Mouse (Mus musculus): ENCODE data around the gene Psmg4. TPM values are rescaled to one million over a fixed set of nuclear protein-coding genes. Genes with fewer than 3 reads are reported as not detected.
A peak's percentile ranks its signal among the peaks of the same experiment; 100 is the strongest.

Gene Psmg4
- polyA plus RNA-seq, 1 experiment from 2014 or later, result 79.2 TPM

DNA sequence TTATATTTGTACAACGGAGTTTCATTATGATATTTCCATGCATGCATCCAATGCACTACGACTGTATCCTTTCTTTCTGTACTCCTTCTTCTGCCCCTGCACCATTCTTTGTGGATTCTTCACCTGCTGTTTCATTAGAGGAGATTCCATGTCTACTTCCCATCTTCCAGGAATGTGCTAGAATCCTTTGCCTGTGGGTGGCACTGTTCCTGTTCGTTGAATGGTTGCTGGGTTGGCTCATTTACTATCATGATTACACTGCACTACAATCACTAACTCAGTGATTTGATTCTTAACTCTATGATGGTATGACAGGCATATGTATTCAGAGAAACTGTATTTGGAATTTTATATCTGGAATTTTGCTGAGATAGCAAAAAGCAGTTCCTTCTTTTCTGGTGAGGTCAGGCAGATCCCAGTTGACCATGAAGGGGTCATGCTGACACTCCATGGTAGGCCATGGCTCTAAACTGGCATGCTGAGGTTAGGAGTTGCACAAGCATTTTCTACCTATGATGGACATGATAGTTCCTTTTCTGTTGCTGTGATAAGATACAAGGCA lies 5.1 kb upstream of the Psmg4 start:
- no peaks in the 10 kb centered on the region for H3K36me3 ChIP-seq (ENCODE audit: control insufficient read depth, insufficient read depth, low read length)
- H3K4me1 ChIP-seq (ENCODE audit: control insufficient read depth, insufficient read depth, low read length), result peaks cover 9% of the 10 kb centered on the region
- WGBS, result 89% methylated on average over 3 of the region's 3 CpGs
- H3K27me3 ChIP-seq (ENCODE audit: control insufficient read depth, insufficient read depth, low read length), result no peaks in the 10 kb centered on the region
- no peak overlapping the region for H3K27ac ChIP-seq (replicated peaks; ENCODE audit: low read depth, low read length)
- DNase-seq, result no peak
- no peak for ATAC-seq (ENCODE audit: low FRiP score, low TSS enrichment)
- no peak overlapping the region for H3K9ac ChIP-seq (replicated peaks; ENCODE audit: low read length)
- H3K4me3 ChIP-seq (replicated peaks; ENCODE audit: low read depth, low read length), result no peak overlapping the region
- H3K9me3 ChIP-seq (ENCODE audit: control insufficient read depth, low read length), result no peaks in the 10 kb centered on the region
- H3K4me2 ChIP-seq (ENCODE audit: low read length), result no peak overlapping the region

DNA sequence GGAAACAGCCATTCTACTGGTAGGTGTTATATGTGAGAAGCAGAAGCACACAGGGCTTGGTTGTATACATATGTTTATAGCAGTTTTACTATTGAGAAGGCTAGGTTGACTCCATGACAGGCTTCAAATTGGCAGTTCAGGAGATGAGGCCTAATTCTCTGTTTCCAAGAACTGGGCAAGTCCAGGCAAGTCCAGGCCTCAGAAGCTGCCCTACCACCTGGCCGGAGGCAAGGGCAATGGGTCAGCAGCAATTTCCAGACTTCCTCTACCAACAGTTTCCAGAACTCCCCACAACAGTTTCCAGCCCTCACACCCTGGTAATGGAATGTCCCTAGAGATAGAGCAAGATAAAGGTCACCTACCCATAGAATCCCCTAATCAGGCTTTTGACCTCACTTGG lies 2.8 kb upstream of the Psmg4 start:
- WGBS, result 100% methylated on average over 1 of the region's 1 CpGs
- ATAC-seq (ENCODE audit: low FRiP score, low TSS enrichment), result no peak
- DNase-seq, result no peak

DNA sequence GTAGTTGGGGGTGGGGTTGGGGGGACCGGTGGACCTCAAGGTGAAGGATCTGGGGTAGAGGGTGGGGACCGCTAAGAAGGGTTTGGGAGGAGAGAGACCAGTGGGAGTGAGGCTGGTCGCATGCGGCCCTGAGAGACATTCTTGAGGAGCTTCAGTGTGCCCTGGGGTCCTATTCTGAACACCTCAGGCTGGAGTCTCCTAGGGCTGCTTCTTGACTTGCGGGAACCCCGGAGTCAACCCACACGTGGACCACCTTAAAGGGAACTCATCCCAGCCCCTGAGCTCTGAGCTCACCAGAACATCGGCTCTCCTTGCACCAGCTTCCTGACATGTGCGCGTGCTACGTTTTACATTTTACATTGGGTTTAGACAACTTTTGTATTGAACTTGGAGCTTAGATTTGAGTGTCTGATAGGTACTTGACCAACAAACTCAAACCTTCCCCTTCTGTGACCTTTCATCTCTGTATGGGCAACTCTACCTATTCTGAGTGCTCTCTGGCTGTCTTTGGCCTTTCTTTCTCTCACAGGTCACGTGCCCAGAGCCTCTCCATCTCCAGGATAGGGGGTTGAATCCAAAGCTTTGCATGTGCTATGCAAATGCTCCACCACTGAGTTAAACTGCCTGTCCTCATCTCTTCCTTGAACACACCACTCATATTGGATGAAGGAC lies 676 bp downstream of the Psmg4 start:
- H3K27ac ChIP-seq (replicated peaks; ENCODE audit: low read depth, low read length), result peak overlapping the region; percentile 89
- DNase-seq, result no peak
- peak overlapping the region; percentile 63 for H3K4me2 ChIP-seq (ENCODE audit: low read length)
- peak; percentile 66; the same call in 1 of the 2 replicates for ATAC-seq (ENCODE audit: low FRiP score, low TSS enrichment)
- 38% methylated on average over 12 of the region's 12 CpGs for WGBS
- peaks cover 8% of the 10 kb centered on the region for H3K36me3 ChIP-seq (ENCODE audit: control insufficient read depth, insufficient read depth, low read length)
- no peaks in the 10 kb centered on the region for H3K27me3 ChIP-seq (ENCODE audit: control insufficient read depth, insufficient read depth, low read length)
- H3K4me1 ChIP-seq (ENCODE audit: control insufficient read depth, insufficient read depth, low read length), result peaks cover 13% of the 10 kb centered on the region
- H3K9ac ChIP-seq (replicated peaks; ENCODE audit: low read length), result peak overlapping the region; percentile 63; the same call in 1 of the 2 replicates
- H3K9me3 ChIP-seq (ENCODE audit: control insufficient read depth, low read length), result peaks cover 3% of the 10 kb centered on the region; the same call in 1 of the 2 replicates
- H3K4me3 ChIP-seq (replicated peaks; ENCODE audit: low read depth, low read length), result peak overlapping the region; percentile 72

More for the DNA sequence above, 2.8 kb upstream of the Psmg4 start:
- no peak overlapping the region for H3K4me3 ChIP-seq (replicated peaks; ENCODE audit: low read depth, low read length)
- no peaks in the 10 kb centered on the region for H3K36me3 ChIP-seq (ENCODE audit: control insufficient read depth, insufficient read depth, low read length)
- H3K4me1 ChIP-seq (ENCODE audit: control insufficient read depth, insufficient read depth, low read length), result peaks cover 13% of the 10 kb centered on the region
- H3K27ac ChIP-seq (replicated peaks; ENCODE audit: low read depth, low read length), result no peak overlapping the region
- no peak overlapping the region for H3K4me2 ChIP-seq (ENCODE audit: low read length)
- H3K27me3 ChIP-seq (ENCODE audit: control insufficient read depth, insufficient read depth, low read length), result no peaks in the 10 kb centered on the region
- H3K9me3 ChIP-seq (ENCODE audit: control insufficient read depth, low read length), result no peaks in the 10 kb centered on the region
- no peak overlapping the region for H3K9ac ChIP-seq (replicated peaks; ENCODE audit: low read length)

DNA sequence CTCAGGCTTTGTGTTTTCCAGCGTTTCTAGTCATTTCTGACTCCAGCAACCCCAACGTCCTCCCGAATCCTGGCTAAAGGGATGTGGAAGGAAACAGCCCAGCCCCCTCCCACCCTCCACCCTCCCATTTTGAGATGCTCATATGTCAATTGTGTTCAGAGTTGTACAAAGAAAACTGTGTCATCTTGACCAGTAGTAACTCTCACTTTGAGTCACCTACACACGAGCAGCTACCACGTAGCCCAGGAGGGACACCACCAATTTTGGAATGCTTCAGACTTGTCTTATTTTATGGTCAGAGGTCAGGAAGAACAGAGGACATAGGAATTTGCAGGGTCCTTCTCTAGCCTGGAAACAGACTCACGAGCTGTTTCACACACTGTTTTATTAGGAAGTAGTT lies 11.3 kb downstream of the Psmg4 start:
- ATAC-seq (ENCODE audit: low FRiP score, low TSS enrichment) (no peak), DNase-seq (no peak)
- WGBS, result 93% methylated on average over 6 of the region's 6 CpGs
- no peak overlapping the region for H3K4me3 ChIP-seq (replicated peaks; ENCODE audit: low read depth, low read length)
- H3K36me3 ChIP-seq (ENCODE audit: control insufficient read depth, insufficient read depth, low read length), result 0 out of 2 replicates have a peak, but pooled peaks cover 2% of the 10 kb centered on the region
- H3K9me3 ChIP-seq (ENCODE audit: control insufficient read depth, low read length), result no peaks in the 10 kb centered on the region
- H3K4me1 ChIP-seq (ENCODE audit: control insufficient read depth, insufficient read depth, low read length), result no peaks in the 10 kb centered on the region
- no peak overlapping the region for H3K27ac ChIP-seq (replicated peaks; ENCODE audit: low read depth, low read length)
- H3K4me2 ChIP-seq (ENCODE audit: low read length), result no peak overlapping the region
- H3K9ac ChIP-seq (replicated peaks; ENCODE audit: low read length), result no peak overlapping the region
- no peaks in the 10 kb centered on the region for H3K27me3 ChIP-seq (ENCODE audit: control insufficient read depth, insufficient read depth, low read length)

DNA sequence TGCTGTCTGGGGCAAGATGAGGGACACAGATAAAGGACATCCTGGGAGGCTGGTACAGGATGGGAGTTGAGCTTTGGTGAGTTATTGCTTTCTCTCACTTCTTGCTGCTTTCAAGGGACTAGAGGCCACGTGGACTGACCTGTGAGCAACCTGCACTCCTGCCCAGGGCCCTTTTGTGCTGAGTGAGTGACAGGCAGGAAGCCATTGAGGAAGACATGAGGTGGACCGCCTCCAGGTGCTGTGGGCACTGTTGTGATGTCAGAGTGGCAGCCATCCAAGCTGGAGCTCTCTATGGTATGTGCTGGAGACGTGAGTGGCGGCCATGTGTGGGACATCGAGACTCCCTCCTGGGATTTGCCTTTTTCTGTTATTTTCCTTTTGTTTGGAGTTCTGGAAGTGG lies 18.9 kb downstream of the Psmg4 start:
- Histone ChIP-seq H3K9me3 (ENCODE audit: control insufficient read depth, low read length) (no peaks in the 10 kb centered on the region), H3K27me3 (ENCODE audit: control insufficient read depth, insufficient read depth, low read length) (no peaks in the 10 kb centered on the region), H3K4me2 (ENCODE audit: low read length) (no peak overlapping the region), H3K4me1 (ENCODE audit: control insufficient read depth, insufficient read depth, low read length) (no peaks in the 10 kb centered on the region), H3K27ac (replicated peaks; ENCODE audit: low read depth, low read length) (no peak overlapping the region), H3K36me3 (ENCODE audit: control insufficient read depth, insufficient read depth, low read length) (peaks cover 60% of the 10 kb centered on the region), H3K9ac (replicated peaks; ENCODE audit: low read length) (no peak overlapping the region), H3K4me3 (replicated peaks; ENCODE audit: low read depth, low read length) (no peak overlapping the region)
- WGBS, result 86% methylated on average over 5 of the region's 5 CpGs
- ATAC-seq (ENCODE audit: low FRiP score, low TSS enrichment) (no peak), DNase-seq (no peak)

DNA sequence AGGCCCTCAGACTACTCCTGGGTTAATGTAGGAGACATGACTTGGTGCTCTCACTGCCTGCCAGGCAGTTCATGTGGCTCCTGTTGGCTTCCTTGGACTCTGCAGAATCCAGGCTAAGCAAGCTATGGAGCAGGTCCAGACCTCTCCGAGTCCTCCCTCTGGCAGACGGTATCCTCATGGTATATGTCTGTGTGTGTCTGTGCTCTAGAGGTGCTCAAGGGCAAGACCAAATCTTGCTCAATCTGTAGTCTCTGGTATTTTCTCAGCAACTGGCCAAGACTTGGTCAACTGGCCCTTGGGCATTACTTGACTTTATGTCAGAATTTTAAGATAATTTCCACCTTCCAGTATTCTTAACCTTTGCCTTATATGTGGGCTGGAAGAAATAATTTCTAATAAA lies 22.6 kb downstream of the Psmg4 start:
- H3K9ac ChIP-seq (replicated peaks; ENCODE audit: low read length), result no peak overlapping the region
- H3K4me2 ChIP-seq (ENCODE audit: low read length), result no peak overlapping the region
- H3K9me3 ChIP-seq (ENCODE audit: control insufficient read depth, low read length), result no peaks in the 10 kb centered on the region
- peaks cover 57% of the 10 kb centered on the region for H3K36me3 ChIP-seq (ENCODE audit: control insufficient read depth, insufficient read depth, low read length)
- no peaks in the 10 kb centered on the region for H3K27me3 ChIP-seq (ENCODE audit: control insufficient read depth, insufficient read depth, low read length)
- no peak overlapping the region for H3K27ac ChIP-seq (replicated peaks; ENCODE audit: low read depth, low read length)
- WGBS, result 89% methylated on average over 2 of the region's 2 CpGs
- ATAC-seq (ENCODE audit: low FRiP score, low TSS enrichment) (no peak), DNase-seq (no peak)
- H3K4me3 ChIP-seq (replicated peaks; ENCODE audit: low read depth, low read length), result no peak overlapping the region
- H3K4me1 ChIP-seq (ENCODE audit: control insufficient read depth, insufficient read depth, low read length), result no peaks in the 10 kb centered on the region

DNA sequence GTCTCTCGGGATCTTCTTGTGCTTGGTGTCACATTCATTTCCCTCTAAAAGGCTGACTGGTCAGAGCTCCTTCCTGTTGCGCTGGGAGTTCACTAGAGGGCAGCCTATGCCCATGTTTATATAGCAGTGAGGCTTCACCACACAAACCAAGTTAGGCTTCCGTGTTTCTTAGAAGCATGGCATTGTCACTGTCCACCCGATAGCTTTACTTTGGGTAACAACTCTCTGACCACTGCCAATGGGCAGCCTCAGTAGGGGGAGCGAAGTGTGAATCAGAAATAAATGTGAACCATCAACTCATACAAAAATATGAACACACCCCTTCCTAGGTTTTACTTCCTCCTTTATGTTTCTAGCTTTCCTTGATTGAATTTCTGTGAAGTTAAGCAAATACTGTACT lies 24.8 kb downstream of the Psmg4 start:
- peak; percentile 91 for DNase-seq
- ATAC-seq (ENCODE audit: low FRiP score, low TSS enrichment), result peak; percentile 86; the same call in 1 of the 2 replicates
- Histone ChIP-seq H3K27ac (replicated peaks; ENCODE audit: low read depth, low read length) (no peak overlapping the region), H3K4me1 (ENCODE audit: control insufficient read depth, insufficient read depth, low read length) (no peaks in the 10 kb centered on the region), H3K27me3 (ENCODE audit: control insufficient read depth, insufficient read depth, low read length) (no peaks in the 10 kb centered on the region), H3K9me3 (ENCODE audit: control insufficient read depth, low read length) (no peaks in the 10 kb centered on the region), H3K9ac (replicated peaks; ENCODE audit: low read length) (no peak overlapping the region), H3K4me3 (replicated peaks; ENCODE audit: low read depth, low read length) (no peak overlapping the region), H3K36me3 (ENCODE audit: control insufficient read depth, insufficient read depth, low read length) (peaks cover 47% of the 10 kb centered on the region), H3K4me2 (ENCODE audit: low read length) (no peak overlapping the region)
- WGBS, result 12% methylated on average over 5 of the region's 5 CpGs

DNA sequence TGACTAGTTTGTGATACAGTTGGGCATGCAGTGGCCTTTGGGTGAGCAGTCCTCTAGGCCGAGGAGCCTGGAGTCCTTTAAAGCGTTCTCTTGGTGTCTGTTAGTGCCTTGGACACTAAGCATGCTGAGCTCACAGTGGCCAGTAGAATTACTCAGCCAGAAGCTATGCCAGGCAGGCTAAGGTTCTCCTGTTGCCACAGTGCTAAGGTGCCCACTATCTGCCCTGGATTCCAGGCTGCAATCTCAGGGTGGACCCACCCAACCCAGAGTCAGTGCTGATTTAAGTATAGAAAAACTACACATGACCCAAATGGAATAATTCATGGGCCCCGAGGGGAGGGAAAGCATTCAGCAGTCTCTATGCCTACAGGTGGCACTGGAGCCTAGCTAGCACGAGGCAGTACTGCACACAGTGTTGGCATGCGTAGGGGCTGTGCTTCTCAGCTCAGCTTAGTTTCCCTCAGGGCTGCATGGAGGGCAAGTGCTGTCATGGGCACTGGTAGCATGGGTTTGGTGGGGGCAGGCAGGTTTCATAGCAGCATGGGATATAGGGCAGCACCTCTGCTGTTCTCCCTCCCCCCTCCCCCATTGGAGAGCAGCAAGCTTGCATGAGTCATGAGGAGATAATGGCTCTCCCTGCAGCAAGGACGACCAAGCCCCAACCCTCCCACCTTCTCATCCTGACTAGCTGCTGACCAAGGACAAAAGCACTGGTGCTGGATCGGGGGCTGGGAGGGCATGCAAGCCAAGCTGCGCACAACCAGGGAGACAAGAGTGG lies 29.8 kb downstream of the Psmg4 start:
- 54% methylated on average over 8 of the region's 8 CpGs for WGBS

More for the DNA sequence above, 29.8 kb downstream of the Psmg4 start:
- no peak overlapping the region for H3K27ac ChIP-seq (replicated peaks; ENCODE audit: low read depth, low read length)
- ATAC-seq (ENCODE audit: low FRiP score, low TSS enrichment), result peak; percentile 73
- H3K27me3 ChIP-seq (ENCODE audit: control insufficient read depth, insufficient read depth, low read length), result no peaks in the 10 kb centered on the region
- 0 out of 2 replicates have a peak, but pooled peaks cover 6% of the 10 kb centered on the region for H3K4me1 ChIP-seq (ENCODE audit: control insufficient read depth, insufficient read depth, low read length)
- peaks cover 64% of the 10 kb centered on the region for H3K36me3 ChIP-seq (ENCODE audit: control insufficient read depth, insufficient read depth, low read length)
- H3K4me2 ChIP-seq (ENCODE audit: low read length), result no peak overlapping the region
- peak; percentile 49 for DNase-seq
- H3K9ac ChIP-seq (replicated peaks; ENCODE audit: low read length), result no peak overlapping the region
- no peak overlapping the region for H3K4me3 ChIP-seq (replicated peaks; ENCODE audit: low read depth, low read length)
- no peaks in the 10 kb centered on the region for H3K9me3 ChIP-seq (ENCODE audit: control insufficient read depth, low read length)
